Mouse (Mus musculus): ENCODE results near the gene Stard10.

The Stard10 gene

GRCm38 (mm10) chr7:101367901-101368852 lies 51.3 kb downstream of the Stard10 start:
- in situ Hi-C loops (cut with MboI, MseI): no loop called here

GRCm38 (mm10) chr7:101369666-101370065 lies 52.8 kb downstream of the Stard10 start:
- in situ Hi-C loops (cut with MboI, MseI): loop anchor here (5.0 kb wide), 1 partner anchor 52 kb away; the partner anchor contains the start of gene Stard10

- in situ Hi-C loops (cut with MboI, MseI): loop anchor here (5.0 kb wide), 1 partner anchor 56 kb away; the partner anchor contains the start of gene Stard10
Measured at GRCm38 (mm10) chr7:101373082-101373481, 56.2 kb downstream of the Stard10 start.

- in situ Hi-C loops (cut with MboI, MseI): loop anchor here (5.0 kb wide), 1 partner anchor 57 kb away; the partner anchor contains the start of gene Stard10
Measured at GRCm38 (mm10) chr7:101374155-101374554, 57.3 kb downstream of the Stard10 start.

- in situ Hi-C loops (cut with MboI, MseI): no loop called here
Measured at GRCm38 (mm10) chr7:101376701-101377340, 59.9 kb downstream of the Stard10 start.

GRCm38 (mm10) chr7:101377741-101378262 lies 60.9 kb downstream of the Stard10 start:
- in situ Hi-C loops (cut with MboI, MseI): no loop called here

- in situ Hi-C loops (cut with MboI, MseI): no loop called here
Measured at GRCm38 (mm10) chr7:101378285-101378684, 61.4 kb downstream of the Stard10 start.

- in situ Hi-C loops (cut with MboI, MseI): no loop called here
Measured at GRCm38 (mm10) chr7:101378796-101379465, 62.0 kb downstream of the Stard10 start.

- in situ Hi-C loops (cut with MboI, MseI): no loop called here
Measured at GRCm38 (mm10) chr7:101379732-101380131, 62.8 kb downstream of the Stard10 start.

GRCm38 (mm10) chr7:101381512-101381911 lies 64.6 kb downstream of the Stard10 start:
- in situ Hi-C loops (cut with MboI, MseI): no loop called here

GRCm38 (mm10) chr7:101382378-101382777 lies 65.5 kb downstream of the Stard10 start:
- in situ Hi-C loops (cut with MboI, MseI): no loop called here

GRCm38 (mm10) chr7:101383756-101384155 lies 66.9 kb downstream of the Stard10 start:
- in situ Hi-C loops (cut with MboI, MseI): no loop called here

- in situ Hi-C loops (cut with MboI, MseI): no loop called here
Measured at GRCm38 (mm10) chr7:101384931-101385330, 68.0 kb downstream of the Stard10 start.

GRCm38 (mm10) chr7:101385331-101385733 lies 68.4 kb downstream of the Stard10 start:
- in situ Hi-C loops (cut with MboI, MseI): no loop called here

- in situ Hi-C loops (cut with MboI, MseI): no loop called here
Measured at GRCm38 (mm10) chr7:101385866-101386452, 69.1 kb downstream of the Stard10 start.

GRCm38 (mm10) chr7:101389256-101389655 lies 72.4 kb downstream of the Stard10 start:
- in situ Hi-C loops (cut with MboI, MseI): no loop called here

GRCm38 (mm10) chr7:101391909-101392479 lies 75.1 kb downstream of the Stard10 start:
- in situ Hi-C loops (cut with MboI, MseI): no loop called here

GRCm38 (mm10) chr7:101393015-101393414 lies 76.1 kb downstream of the Stard10 start:
- in situ Hi-C loops (cut with MboI, MseI): no loop called here

- in situ Hi-C loops (cut with MboI, MseI): no loop called here
Measured at GRCm38 (mm10) chr7:101393694-101394504, 77.0 kb downstream of the Stard10 start.

- in situ Hi-C loops (cut with MboI, MseI): no loop called here
Measured at GRCm38 (mm10) chr7:101394569-101394968, 77.7 kb downstream of the Stard10 start.
